Mouse (Mus musculus): ENCODE measurements around the gene Mtg2. TPM values are rescaled to one million over a fixed set of nuclear protein-coding genes. Genes with fewer than 3 reads are reported as not detected.
A peak's percentile ranks its signal among the peaks of the same experiment; 100 is the strongest.

Mtg2 gene
- total RNA-seq, 1 experiment = 33.9 TPM

DNA sequence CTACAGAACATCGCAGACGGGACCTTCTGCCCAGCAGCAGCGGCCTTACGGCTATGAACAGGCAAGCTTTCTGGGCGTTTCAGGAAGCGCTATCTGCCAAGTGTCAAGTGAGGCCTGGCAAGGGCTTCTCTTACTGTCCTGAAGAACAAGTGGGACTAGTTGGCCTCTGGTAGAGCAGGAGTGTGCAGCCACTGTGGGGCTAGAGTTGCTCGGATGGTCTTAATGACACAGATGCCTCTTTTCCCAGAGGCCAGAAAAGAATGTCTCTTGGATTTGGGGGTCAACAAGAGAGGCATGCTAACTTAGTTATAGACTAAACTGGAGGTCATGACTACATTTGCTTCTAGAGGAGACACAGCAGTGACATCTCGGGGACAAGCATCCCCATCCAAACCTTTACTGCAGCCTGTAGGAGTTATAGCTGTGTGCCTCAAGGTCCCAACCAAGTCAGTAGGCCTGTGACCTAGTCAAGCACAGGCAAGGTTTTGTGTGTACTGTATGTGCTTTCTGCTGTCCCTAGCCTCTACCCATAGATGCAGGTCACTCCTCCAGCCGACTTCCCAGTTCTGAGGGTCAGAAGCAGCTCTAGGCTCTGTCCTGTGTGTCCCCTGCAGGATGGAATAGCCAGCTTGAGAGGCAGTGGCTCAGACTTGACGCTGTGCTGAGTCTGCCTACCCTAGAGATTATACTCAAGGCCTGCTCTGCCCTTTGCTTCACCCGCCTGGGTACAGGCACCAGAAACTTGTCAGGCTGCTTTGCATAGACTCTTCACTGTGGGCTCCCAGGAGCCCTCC lies 6.9 kb upstream of the Mtg2 start:
- Histone ChIP-seq H3K4me3 (ENCODE audit: insufficient read depth in 1 of 2, low read depth in 1 of 2, low read length in 2 of 2, poor library complexity in 1 of 2, severe bottlenecking in 1 of 2) (no peak overlapping the region), H3K36me3 (ENCODE audit: control insufficient read depth, insufficient read depth, low read length, poor library complexity, severe bottlenecking) (peaks cover 20% of the 10 kb centered on the region; the same call in 1 of the 2 replicates), H3K27ac (ENCODE audit: insufficient read depth, low read depth, low read length, poor library complexity, severe bottlenecking) (no peak overlapping the region), H3K9ac (ENCODE audit: insufficient read depth, low read depth, low read length, poor library complexity, severe bottlenecking) (no peak overlapping the region), H3K4me1 (ENCODE audit: control insufficient read depth in 2 of 2, insufficient read depth in 2 of 2, low read length in 2 of 2, poor library complexity in 1 of 2) (no peaks in the 10 kb centered on the region), H3K9me3 (ENCODE audit: control insufficient read depth, insufficient read depth, low read depth, low read length) (no peaks in the 10 kb centered on the region)
- TF ChIP-seq CHD2 (IDR thresholded peaks at IDR 0.05; ENCODE audit: low read depth, low read length) (no peak), ZC3H11A (IDR thresholded peaks at IDR 0.05; ENCODE audit: borderline replicate concordance, low read depth, low read length) (no peak), ZNF384 (IDR thresholded peaks at IDR 0.05; ENCODE audit: low read depth, low read length) (no peak), MAFK (IDR thresholded peaks at IDR 0.05; ENCODE audit: insufficient read depth, low read depth, low read length) (no peak), HCFC1 (IDR thresholded peaks at IDR 0.05; ENCODE audit: borderline replicate concordance, insufficient read depth, low read length) (no peak)
- DNase-seq (ENCODE audit: low read depth, low spot score) = no peak
- in situ Hi-C loops (cut with MboI; ENCODE audit: low sequenced_read_pairs in 2 of 2, unreplicated experiment in 2 of 2) = no loop called here

DNA sequence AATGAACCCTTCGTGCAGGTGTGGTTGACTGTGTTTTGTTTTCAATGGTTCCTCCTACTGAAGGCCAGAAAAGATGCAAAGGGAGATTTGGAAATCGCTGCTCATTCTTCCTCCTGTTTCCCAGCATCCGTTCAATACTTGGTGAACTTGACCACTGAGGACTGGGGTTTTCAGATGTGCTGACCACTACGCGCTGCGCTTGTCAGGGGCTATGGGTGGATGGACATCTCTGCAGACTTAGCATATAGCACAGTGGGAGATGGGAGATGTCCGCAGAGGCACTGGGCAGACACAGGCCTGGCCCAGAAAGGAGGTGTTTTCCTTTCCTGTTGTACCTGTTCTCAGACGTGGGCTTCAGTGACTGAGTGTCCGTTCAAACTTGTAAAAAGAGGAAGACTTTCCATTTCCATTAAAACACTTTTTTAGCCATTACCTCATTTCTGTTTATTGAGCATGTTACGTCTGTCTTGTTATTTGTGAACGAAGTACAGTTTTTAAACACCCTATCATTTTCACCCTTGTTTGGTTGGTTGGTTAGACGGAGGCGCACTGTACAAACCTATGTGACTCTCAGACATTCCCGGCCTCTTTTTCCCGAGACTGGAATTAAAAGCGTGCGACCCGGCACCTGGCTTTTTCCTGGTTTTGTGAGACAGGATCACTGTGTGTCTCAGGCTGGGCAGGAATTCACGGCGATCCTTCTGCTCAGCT lies 463 bp upstream of the Mtg2 start:
- no peaks in the 10 kb centered on the region for H3K9me3 ChIP-seq (ENCODE audit: control insufficient read depth, insufficient read depth, low read depth, low read length)
- DNase-seq (ENCODE audit: low read depth, low spot score) = no peak
- in situ Hi-C loops (cut with MboI; ENCODE audit: low sequenced_read_pairs in 2 of 2, unreplicated experiment in 2 of 2) = no loop called here
- H3K36me3 ChIP-seq (ENCODE audit: control insufficient read depth, insufficient read depth, low read length, poor library complexity, severe bottlenecking) = peaks cover 10% of the 10 kb centered on the region; the same call in 1 of the 2 replicates
- no peak overlapping the region for H3K27ac ChIP-seq (ENCODE audit: insufficient read depth, low read depth, low read length, poor library complexity, severe bottlenecking)
- H3K4me3 ChIP-seq (ENCODE audit: insufficient read depth in 1 of 2, low read depth in 1 of 2, low read length in 2 of 2, poor library complexity in 1 of 2, severe bottlenecking in 1 of 2) = peak overlapping the region; percentile 86 to 87
- TF ChIP-seq HCFC1 (IDR thresholded peaks at IDR 0.05; ENCODE audit: borderline replicate concordance, insufficient read depth, low read length) (no peak), MAFK (IDR thresholded peaks at IDR 0.05; ENCODE audit: insufficient read depth, low read depth, low read length) (no peak), ZNF384 (IDR thresholded peaks at IDR 0.05; ENCODE audit: low read depth, low read length) (no peak), CHD2 (IDR thresholded peaks at IDR 0.05; ENCODE audit: low read depth, low read length) (no peak), ZC3H11A (IDR thresholded peaks at IDR 0.05; ENCODE audit: borderline replicate concordance, low read depth, low read length) (no peak)
- H3K9ac ChIP-seq (ENCODE audit: insufficient read depth, low read depth, low read length, poor library complexity, severe bottlenecking) = peak overlapping the region; percentile 86
- peaks cover 2 to 7% of the 10 kb centered on the region in 2 experiments; a peak in 1 of 4 replicates for H3K4me1 ChIP-seq (ENCODE audit: control insufficient read depth in 2 of 2, insufficient read depth in 2 of 2, low read length in 2 of 2, poor library complexity in 1 of 2)

DNA sequence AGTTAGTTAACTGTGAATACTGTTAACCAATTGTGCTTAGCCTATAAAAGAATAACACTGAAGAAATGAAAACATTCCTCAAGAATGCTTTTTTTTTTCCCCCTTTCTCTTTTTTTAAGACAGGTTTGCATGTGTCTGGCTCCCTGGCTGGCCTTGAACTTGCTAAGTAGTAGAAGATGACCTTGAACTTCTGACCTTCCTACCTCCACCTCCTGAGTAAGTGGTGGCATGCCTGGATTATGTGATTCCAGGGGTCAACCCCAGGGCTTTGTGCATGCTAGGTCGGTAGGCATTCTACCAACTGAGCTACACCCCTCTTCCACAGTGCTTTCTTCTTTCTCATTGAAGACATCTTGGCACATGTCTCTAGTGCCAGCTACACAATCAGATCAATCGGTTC lies 1.3 kb downstream of the Mtg2 start:
- TF ChIP-seq ZC3H11A (IDR thresholded peaks at IDR 0.05; ENCODE audit: borderline replicate concordance, low read depth, low read length) = no peak
- TF ChIP-seq CHD2 (IDR thresholded peaks at IDR 0.05; ENCODE audit: low read depth, low read length) = no peak
- no peak for TF ChIP-seq ZNF384 (IDR thresholded peaks at IDR 0.05; ENCODE audit: low read depth, low read length)
- no peak for TF ChIP-seq HCFC1 (IDR thresholded peaks at IDR 0.05; ENCODE audit: borderline replicate concordance, insufficient read depth, low read length)
- in situ Hi-C loops (cut with MboI; ENCODE audit: low sequenced_read_pairs in 2 of 2, unreplicated experiment in 2 of 2) = no loop called here
- no peak overlapping the region for H3K9ac ChIP-seq (ENCODE audit: insufficient read depth, low read depth, low read length, poor library complexity, severe bottlenecking)
- no peaks in the 10 kb centered on the region for H3K9me3 ChIP-seq (ENCODE audit: control insufficient read depth, insufficient read depth, low read depth, low read length)
- H3K27ac ChIP-seq (ENCODE audit: insufficient read depth, low read depth, low read length, poor library complexity, severe bottlenecking) = no peak overlapping the region
- peaks cover 2 to 7% of the 10 kb centered on the region in 2 experiments; a peak in 1 of 4 replicates for H3K4me1 ChIP-seq (ENCODE audit: control insufficient read depth in 2 of 2, insufficient read depth in 2 of 2, low read length in 2 of 2, poor library complexity in 1 of 2)
- DNase-seq (ENCODE audit: low read depth, low spot score) = no peak
- H3K4me3 ChIP-seq (ENCODE audit: insufficient read depth in 1 of 2, low read depth in 1 of 2, low read length in 2 of 2, poor library complexity in 1 of 2, severe bottlenecking in 1 of 2) = 0 out of 4 replicates have a peak overlapping the region, but pooled peaks of 1 of the 2 experiments have one; percentile 86
- H3K36me3 ChIP-seq (ENCODE audit: control insufficient read depth, insufficient read depth, low read length, poor library complexity, severe bottlenecking) = peaks cover 10% of the 10 kb centered on the region; the same call in 1 of the 2 replicates

DNA sequence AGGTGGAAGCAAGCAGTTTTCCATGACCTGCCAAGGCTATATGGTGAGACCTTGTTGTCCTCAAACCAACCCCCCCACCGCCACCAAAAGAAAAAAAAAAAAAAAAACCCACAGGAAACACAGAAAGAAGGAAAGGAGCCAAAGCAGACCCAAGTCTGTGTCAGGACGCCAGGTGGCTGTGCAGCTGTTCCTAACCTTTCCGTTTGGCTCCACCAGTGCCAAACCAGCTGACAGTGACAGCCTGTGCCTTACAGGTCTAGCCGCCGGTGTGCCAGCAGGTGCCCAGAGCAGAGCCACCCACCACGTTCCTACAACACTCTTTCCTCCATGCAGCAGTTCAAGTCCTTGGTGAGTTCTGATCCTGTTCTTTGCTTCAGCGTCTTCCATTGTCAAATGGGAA lies 2.5 kb downstream of the Mtg2 start:
- Histone ChIP-seq H3K4me3 (ENCODE audit: insufficient read depth in 1 of 2, low read depth in 1 of 2, low read length in 2 of 2, poor library complexity in 1 of 2, severe bottlenecking in 1 of 2) (no peak overlapping the region), H3K36me3 (ENCODE audit: control insufficient read depth, insufficient read depth, low read length, poor library complexity, severe bottlenecking) (peaks cover 6% of the 10 kb centered on the region; the same call in 1 of the 2 replicates), H3K4me1 (ENCODE audit: control insufficient read depth in 2 of 2, insufficient read depth in 2 of 2, low read length in 2 of 2, poor library complexity in 1 of 2) (peaks cover 2 to 15% of the 10 kb centered on the region in 2 experiments; a peak in 2 of 4 replicates), H3K9me3 (ENCODE audit: control insufficient read depth, insufficient read depth, low read depth, low read length) (no peaks in the 10 kb centered on the region), H3K27ac (ENCODE audit: insufficient read depth, low read depth, low read length, poor library complexity, severe bottlenecking) (no peak overlapping the region), H3K9ac (ENCODE audit: insufficient read depth, low read depth, low read length, poor library complexity, severe bottlenecking) (no peak overlapping the region)
- in situ Hi-C loops (cut with MboI; ENCODE audit: low sequenced_read_pairs in 2 of 2, unreplicated experiment in 2 of 2) = no loop called here
- TF ChIP-seq HCFC1 (IDR thresholded peaks at IDR 0.05; ENCODE audit: borderline replicate concordance, insufficient read depth, low read length) (no peak), ZC3H11A (IDR thresholded peaks at IDR 0.05; ENCODE audit: borderline replicate concordance, low read depth, low read length) (no peak), CHD2 (IDR thresholded peaks at IDR 0.05; ENCODE audit: low read depth, low read length) (no peak), MAFK (IDR thresholded peaks at IDR 0.05; ENCODE audit: insufficient read depth, low read depth, low read length) (no peak), ZNF384 (IDR thresholded peaks at IDR 0.05; ENCODE audit: low read depth, low read length) (no peak)
- DNase-seq (ENCODE audit: low read depth, low spot score) = no peak

Data from ES-E14 (cell line).